Comparison of ENCODE assay signal across 1 mouse cellular context in genomic region chr17:57139708-57140107, GRCm38 (mm10).
TF ChIP-seq lines count a peak whose summit lies in the region.

No protein-coding gene starts in this region.

TF ChIP-seq in MEL, 35 proteins besides CTCF, POLR2A, EP300 and RAD21:
- TF ChIP-seq CHD1 (IDR thresholded peaks at IDR 0.05; ENCODE audit: low read depth, low read length) (no peak), ZMIZ1 (IDR thresholded peaks at IDR 0.05; ENCODE audit: low read depth, low read length) (no peak), HCFC1 (IDR thresholded peaks at IDR 0.05; ENCODE audit: low read depth, low read length) (no peak), TAL1 (IDR thresholded peaks at IDR 0.05; ENCODE audit: low read length) (peak; percentile 24; the same call in 1 of the 2 replicates), GATA1 (IDR thresholded peaks at IDR 0.05; ENCODE audit: low read depth, low read length) (peak; percentile 63), TBP (IDR thresholded peaks at IDR 0.05; ENCODE audit: low read depth, low read length) (no peak), MEF2A (IDR thresholded peaks at IDR 0.05; ENCODE audit: extremely low read depth, insufficient replicate concordance, low read depth, low read length, poor library complexity, severe bottlenecking) (no peak), SIN3A (IDR thresholded peaks at IDR 0.05; ENCODE audit: low read length) (no peak), RCOR1 (IDR thresholded peaks at IDR 0.05; ENCODE audit: low read depth, low read length) (no peak), JUND (IDR thresholded peaks at IDR 0.05; ENCODE audit: low read depth, low read length) (0 out of 2 replicates have a peak, but pooled peaks have one; percentile 54)
